Mouse (Mus musculus): ENCODE data around the gene Rex1bd. TPM values are rescaled to one million over a fixed set of nuclear protein-coding genes. Genes with fewer than 3 reads are reported as not detected.
A peak's percentile ranks its signal among the peaks of the same experiment; 100 is the strongest.

Gene Rex1bd
- polyA plus RNA-seq, 1 experiment, result 206 TPM

DNA sequence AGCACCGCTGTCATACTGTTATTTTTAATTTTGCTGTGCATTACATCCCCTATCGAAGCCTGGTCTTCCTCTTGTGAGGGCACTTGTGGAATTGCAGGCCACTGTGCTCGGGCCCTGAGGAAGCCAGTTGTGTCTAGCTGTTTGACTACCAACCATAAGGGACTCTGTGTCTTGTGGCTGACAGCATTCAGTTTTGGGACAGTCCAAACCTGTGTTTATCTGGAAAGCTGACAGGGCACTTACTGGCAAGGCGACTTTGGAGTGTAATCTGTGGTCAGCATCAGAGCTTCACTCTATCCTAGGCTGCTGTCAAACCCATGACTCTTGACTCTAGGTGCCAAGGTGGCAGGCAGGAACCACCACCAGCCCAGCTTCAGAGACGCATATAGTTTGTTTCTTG is 34.5 kb upstream of the Rex1bd start:
- Histone ChIP-seq H3K4me1 (ENCODE audit: control insufficient read depth, insufficient read depth, low read length) (peaks cover 8% of the 10 kb centered on the region; the same call in 1 of the 2 replicates), H3K4me3 (ENCODE audit: insufficient read depth, low read length) (peak overlapping the region; percentile 43; the same call in 1 of the 2 replicates), H3K27ac (ENCODE audit: insufficient read depth, low read length) (no peak overlapping the region)
- no peak for TF ChIP-seq CTCF (IDR thresholded peaks at IDR 0.05; ENCODE audit: extremely low read depth, insufficient read depth, low read length)
- no peak for TF ChIP-seq POLR2A (IDR thresholded peaks at IDR 0.05; ENCODE audit: extremely low read depth, insufficient read depth, low read length)

DNA sequence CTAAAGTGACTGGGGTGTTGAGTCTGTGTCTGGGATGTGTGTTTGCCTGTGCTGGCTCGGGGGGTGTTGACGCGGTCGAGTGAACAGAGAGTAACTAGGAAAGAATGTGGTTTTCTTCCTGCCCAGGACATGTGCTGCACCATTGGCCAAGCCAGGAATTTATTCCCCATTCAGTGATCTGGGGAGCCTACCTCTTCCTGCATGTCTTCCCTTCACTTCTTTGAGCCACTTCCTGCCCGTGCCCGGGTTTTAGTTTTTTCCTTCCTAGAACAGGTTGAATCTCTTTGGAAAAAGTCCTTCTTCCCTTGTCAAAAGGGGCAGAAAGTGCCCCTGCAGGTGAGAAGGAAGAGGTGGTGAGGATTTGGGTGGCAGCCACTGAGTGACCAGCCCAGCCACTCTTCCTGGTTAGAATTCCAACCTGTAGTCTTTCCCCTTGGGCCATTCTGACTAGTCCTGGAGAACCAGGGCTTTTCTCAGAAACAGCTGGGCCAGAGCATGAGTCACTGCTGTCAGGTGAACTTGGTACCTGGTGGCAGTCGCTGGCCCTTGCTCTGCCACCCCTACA is 34.0 kb upstream of the Rex1bd start:
- no peak for TF ChIP-seq POLR2A (IDR thresholded peaks at IDR 0.05; ENCODE audit: extremely low read depth, insufficient read depth, low read length)
- Histone ChIP-seq H3K4me3 (ENCODE audit: insufficient read depth, low read length) (peak overlapping the region; percentile 43), H3K4me1 (ENCODE audit: control insufficient read depth, insufficient read depth, low read length) (peaks cover 8% of the 10 kb centered on the region; the same call in 1 of the 2 replicates), H3K27ac (ENCODE audit: insufficient read depth, low read length) (no peak overlapping the region)

DNA sequence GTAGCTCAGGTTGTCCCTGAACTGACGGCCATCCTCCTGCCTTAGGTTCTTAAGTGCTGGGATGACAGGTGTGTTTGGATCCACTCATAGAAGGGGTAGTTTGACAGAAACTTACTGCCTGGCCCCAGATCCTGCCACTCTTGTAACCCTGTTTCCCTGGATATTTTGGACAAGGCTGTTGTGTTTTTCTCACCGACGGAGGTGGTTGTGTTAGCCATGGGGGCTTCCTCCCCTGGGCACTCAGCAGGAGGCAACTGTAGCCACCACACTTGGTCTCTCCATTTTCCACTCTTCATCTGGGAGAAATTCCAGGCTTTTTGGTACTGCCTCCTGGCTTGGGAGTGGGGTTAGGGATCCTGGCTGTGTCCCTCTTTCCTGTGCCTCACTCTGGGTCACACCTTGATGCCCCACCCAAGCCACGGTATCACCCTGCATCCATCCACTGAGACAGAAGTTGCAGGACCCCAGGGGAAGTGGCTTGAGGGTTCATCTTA is 33.5 kb upstream of the Rex1bd start:
- H3K4me3 ChIP-seq (ENCODE audit: insufficient read depth, low read length), result peak overlapping the region; percentile 43
- no peak for TF ChIP-seq POLR2A (IDR thresholded peaks at IDR 0.05; ENCODE audit: extremely low read depth, insufficient read depth, low read length)
- TF ChIP-seq CTCF (IDR thresholded peaks at IDR 0.05; ENCODE audit: extremely low read depth, insufficient read depth, low read length), result no peak
- 0 out of 2 replicates have a peak overlapping the region, but pooled peaks have one; percentile 16 for H3K27ac ChIP-seq (ENCODE audit: insufficient read depth, low read length)

DNA sequence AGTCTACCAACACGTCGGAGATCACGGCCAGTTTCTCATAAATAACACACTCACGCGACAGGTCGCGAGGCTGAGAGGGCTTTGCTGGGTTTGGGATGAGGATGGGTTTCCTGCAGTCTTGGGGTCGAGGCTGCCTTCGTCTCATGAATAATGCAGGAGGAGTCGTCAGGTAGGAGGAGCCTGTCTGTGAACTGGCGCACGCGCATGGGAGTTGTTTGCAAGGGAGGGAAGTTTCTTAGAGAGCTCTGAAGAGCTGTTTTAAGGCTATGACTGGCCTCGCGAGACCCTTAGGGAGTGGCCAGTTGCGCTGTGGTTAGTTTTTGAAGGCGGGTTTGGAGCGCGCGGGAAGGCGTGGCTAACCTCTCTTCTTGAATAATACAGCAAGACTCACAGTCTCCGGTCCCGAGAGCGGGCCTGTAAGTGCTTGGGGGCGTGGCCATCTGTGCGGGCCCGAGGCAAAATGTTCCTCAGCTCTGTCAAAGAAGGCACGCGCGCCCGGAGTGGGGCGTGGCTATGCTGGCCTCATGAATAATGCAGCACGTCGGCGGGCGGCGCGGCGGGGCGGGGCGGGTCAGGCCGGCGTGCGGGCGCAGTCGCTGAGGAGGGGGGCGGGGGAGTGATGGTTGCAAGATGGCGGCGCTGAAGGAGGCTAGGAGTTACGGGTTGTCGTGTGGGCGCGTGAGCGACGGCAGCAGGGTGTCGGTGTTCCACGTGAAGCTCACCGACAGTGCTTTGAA is 32.7 kb upstream of the Rex1bd start, which contains the start of gene Ell:
Gene Ell, plus strand, starts transcription at position 381 of the 737 bp plus-strand sequence.
- peaks cover 3% of the 10 kb centered on the region; the same call in 1 of the 2 replicates for H3K4me1 ChIP-seq (ENCODE audit: control insufficient read depth, insufficient read depth, low read length)
- H3K27ac ChIP-seq (ENCODE audit: insufficient read depth, low read length), result peak within 1 kb of the TSS; percentile 58
- peak within 1 kb of the TSS; percentile 43 for H3K4me3 ChIP-seq (ENCODE audit: insufficient read depth, low read length)
- TF ChIP-seq POLR2A (IDR thresholded peaks at IDR 0.05; ENCODE audit: extremely low read depth, insufficient read depth, low read length), result peak; percentile 74
- no peak for TF ChIP-seq CTCF (IDR thresholded peaks at IDR 0.05; ENCODE audit: extremely low read depth, insufficient read depth, low read length)

More for the DNA sequence above, 33.5 kb upstream of the Rex1bd start:
- H3K4me1 ChIP-seq (ENCODE audit: control insufficient read depth, insufficient read depth, low read length), result peaks cover 6% of the 10 kb centered on the region; the same call in 1 of the 2 replicates

DNA sequence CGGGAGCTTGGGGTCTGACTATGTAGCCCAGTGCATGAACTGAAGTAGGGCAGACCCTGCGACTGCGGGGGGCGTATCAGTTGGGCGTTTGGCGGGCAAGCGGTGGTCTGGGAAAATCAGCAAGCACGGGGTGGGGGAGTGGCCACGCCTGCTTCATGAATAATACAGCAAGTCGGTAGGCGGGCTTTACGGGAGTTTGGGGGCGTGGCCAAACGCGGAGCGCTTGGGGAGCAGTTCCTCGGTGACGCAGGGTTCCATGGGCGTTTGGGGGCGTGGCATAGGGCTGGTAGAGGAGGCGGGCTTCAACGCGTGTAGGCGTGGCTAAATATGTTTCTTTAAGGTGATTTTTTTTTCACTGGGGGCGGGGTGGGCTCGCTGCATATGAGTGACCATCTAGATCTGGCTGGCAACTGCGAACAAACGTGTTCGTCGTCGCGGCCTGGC is 32.1 kb upstream of the Rex1bd start:
- Histone ChIP-seq H3K27ac (ENCODE audit: insufficient read depth, low read length) (peak overlapping the region; percentile 58), H3K4me1 (ENCODE audit: control insufficient read depth, insufficient read depth, low read length) (peaks cover 3% of the 10 kb centered on the region; the same call in 1 of the 2 replicates)
- TF ChIP-seq CTCF (IDR thresholded peaks at IDR 0.05; ENCODE audit: extremely low read depth, insufficient read depth, low read length), result no peak
- no peak for TF ChIP-seq POLR2A (IDR thresholded peaks at IDR 0.05; ENCODE audit: extremely low read depth, insufficient read depth, low read length)

DNA sequence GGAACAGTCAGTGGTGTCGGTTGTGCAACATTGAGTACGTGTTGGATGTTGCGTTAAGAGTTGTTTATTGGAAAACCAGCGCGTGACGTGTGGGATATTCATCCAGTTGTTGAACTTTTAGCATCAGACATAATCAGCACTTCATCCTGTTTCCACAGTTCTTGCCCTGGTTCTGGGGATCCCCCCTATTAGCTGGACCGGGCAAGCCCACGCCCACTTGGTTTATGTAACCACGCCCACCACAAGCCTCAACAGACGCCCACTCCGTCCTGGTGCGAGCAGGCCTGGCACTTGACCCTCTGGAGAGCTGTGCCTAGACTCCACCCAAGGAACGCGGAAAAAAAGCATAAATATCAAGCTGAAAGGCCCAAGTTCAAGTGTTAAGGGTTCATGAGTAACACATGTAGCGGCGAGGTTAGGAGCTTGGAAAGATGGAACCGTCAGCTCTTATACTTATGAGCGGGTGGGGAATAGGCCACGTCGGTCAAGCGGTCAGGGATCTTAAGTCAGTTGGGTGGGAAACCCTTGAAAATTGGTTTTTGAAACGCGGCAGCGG is 31.6 kb upstream of the Rex1bd start:
- no peak overlapping the region for H3K27ac ChIP-seq (ENCODE audit: insufficient read depth, low read length)
- H3K4me3 ChIP-seq (ENCODE audit: insufficient read depth, low read length), result peak overlapping the region; percentile 43
- H3K4me1 ChIP-seq (ENCODE audit: control insufficient read depth, insufficient read depth, low read length), result peaks cover 3% of the 10 kb centered on the region; the same call in 1 of the 2 replicates
- no peak for TF ChIP-seq CTCF (IDR thresholded peaks at IDR 0.05; ENCODE audit: extremely low read depth, insufficient read depth, low read length)
- no peak for TF ChIP-seq POLR2A (IDR thresholded peaks at IDR 0.05; ENCODE audit: extremely low read depth, insufficient read depth, low read length)

More for the DNA sequence above, 32.1 kb upstream of the Rex1bd start:
- H3K4me3 ChIP-seq (ENCODE audit: insufficient read depth, low read length), result peak overlapping the region; percentile 43

DNA sequence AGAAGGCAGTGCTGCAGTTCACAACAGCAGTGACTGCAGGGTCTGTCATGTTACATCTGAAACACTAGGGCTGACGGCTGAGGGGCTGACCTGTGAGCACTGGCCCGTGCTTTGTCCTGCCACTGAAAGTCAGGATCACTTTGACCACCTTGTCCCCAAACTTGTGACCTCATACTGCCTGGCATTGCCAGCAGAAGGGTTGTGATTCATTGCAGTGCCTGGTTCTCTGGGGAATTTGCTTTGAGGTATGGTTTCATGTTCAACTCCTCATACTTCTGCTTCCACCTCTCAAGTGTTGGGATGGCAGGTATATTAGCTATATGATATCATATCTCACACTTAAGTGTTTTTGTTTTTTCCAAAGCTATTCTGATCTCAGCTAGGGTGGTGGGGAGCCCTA is 29.1 kb upstream of the Rex1bd start:
- Histone ChIP-seq H3K4me3 (ENCODE audit: insufficient read depth, low read length) (no peak overlapping the region), H3K4me1 (ENCODE audit: control insufficient read depth, insufficient read depth, low read length) (no peaks in the 10 kb centered on the region), H3K27ac (ENCODE audit: insufficient read depth, low read length) (no peak overlapping the region)
- TF ChIP-seq CTCF (IDR thresholded peaks at IDR 0.05; ENCODE audit: extremely low read depth, insufficient read depth, low read length) (no peak), POLR2A (IDR thresholded peaks at IDR 0.05; ENCODE audit: extremely low read depth, insufficient read depth, low read length) (no peak)

DNA sequence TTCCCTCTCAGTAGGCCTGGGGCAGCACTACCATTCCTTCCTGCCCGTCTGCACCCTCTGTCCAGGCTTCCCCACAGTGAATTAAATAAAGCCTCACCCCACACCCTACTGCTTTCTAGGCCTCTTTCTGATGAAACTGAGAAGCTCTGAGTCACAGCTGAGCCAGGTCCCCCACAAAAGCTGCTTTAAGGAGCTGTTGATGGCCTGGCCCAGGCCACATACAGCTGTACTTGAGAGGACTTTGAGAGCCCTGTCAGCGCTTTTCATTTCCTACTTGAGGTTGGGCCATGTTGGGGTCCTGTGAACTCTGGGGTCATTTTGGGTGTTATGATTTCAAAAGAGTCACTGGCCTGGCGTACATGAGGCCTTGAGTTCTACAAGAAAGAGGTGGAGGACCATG is 28.7 kb upstream of the Rex1bd start:
- TF ChIP-seq CTCF (IDR thresholded peaks at IDR 0.05; ENCODE audit: extremely low read depth, insufficient read depth, low read length), result no peak
- TF ChIP-seq POLR2A (IDR thresholded peaks at IDR 0.05; ENCODE audit: extremely low read depth, insufficient read depth, low read length), result no peak
- H3K4me1 ChIP-seq (ENCODE audit: control insufficient read depth, insufficient read depth, low read length), result no peaks in the 10 kb centered on the region

DNA sequence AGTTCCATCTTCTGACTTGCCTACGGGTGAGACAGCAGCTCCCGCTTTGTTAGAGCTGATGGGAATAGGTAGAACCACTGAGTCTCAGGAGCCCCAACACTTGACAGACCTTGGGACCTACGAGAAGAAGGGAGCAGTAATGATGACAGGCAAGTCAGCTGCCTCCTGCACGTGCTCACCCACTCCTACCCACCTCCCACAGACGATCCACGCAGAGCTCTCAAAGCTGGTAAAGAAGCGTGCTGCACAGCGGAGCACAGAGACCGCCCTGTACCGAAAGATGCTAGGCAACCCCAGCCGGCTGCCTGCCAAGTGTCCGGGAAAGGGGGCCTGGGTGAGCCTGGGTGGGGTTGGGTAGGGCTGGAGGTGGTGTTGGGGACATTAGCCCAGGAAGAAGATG is 27.7 kb upstream of the Rex1bd start:
- Histone ChIP-seq H3K27ac (ENCODE audit: insufficient read depth, low read length) (no peak overlapping the region), H3K4me3 (ENCODE audit: insufficient read depth, low read length) (no peak overlapping the region)

More for the DNA sequence above, 28.7 kb upstream of the Rex1bd start:
- no peak overlapping the region for H3K27ac ChIP-seq (ENCODE audit: insufficient read depth, low read length)
- no peak overlapping the region for H3K4me3 ChIP-seq (ENCODE audit: insufficient read depth, low read length)

More for the DNA sequence above, 27.7 kb upstream of the Rex1bd start:
- TF ChIP-seq CTCF (IDR thresholded peaks at IDR 0.05; ENCODE audit: extremely low read depth, insufficient read depth, low read length) (no peak), POLR2A (IDR thresholded peaks at IDR 0.05; ENCODE audit: extremely low read depth, insufficient read depth, low read length) (no peak)
- H3K4me1 ChIP-seq (ENCODE audit: control insufficient read depth, insufficient read depth, low read length), result peaks cover 2% of the 10 kb centered on the region; the same call in 1 of the 2 replicates
